Mouse (Mus musculus) hindbrain, embryonic 11.5 days (tissue): ENCODE results near the gene Fcrlb. TPM values are rescaled to one million over a fixed set of nuclear protein-coding genes. Genes with fewer than 3 reads are reported as not detected.

Experiments used
- ATAC-seq: fragments of 200-750 bp; cut with Nextera tagmentation; 2 replicates; pipeline ENCODE4 v1.8.0; 2017; ENCODE audit warnings: mild to moderate bottlenecking, moderate TSS enrichment, moderate library complexity; ENCODE audit not compliant: low FRiP score
- DNase-seq: peaks from one replicate; pipeline ENCODE4 v3.0.0-alpha.2; 2015; ENCODE audit warnings: low spot score
- H3K27ac ChIP-seq: fragments of 300-500 bp; sonication (generic); 2 replicates; pipeline ENCODE4 v1.5.1; 2014; ENCODE audit warnings: mild to moderate bottlenecking, low read depth, low read length
- H3K27me3 ChIP-seq: fragments of 300-500 bp; sonication (generic); 2 replicates; pipeline ENCODE4 v1.6.1; 2014; ENCODE audit warnings: mild to moderate bottlenecking, low read length, moderate library complexity, mixed read lengths; ENCODE audit not compliant: control insufficient read depth, insufficient read depth
- H3K36me3 ChIP-seq: fragments of 300-500 bp; sonication (generic); 2 replicates; pipeline ENCODE4 v1.6.1; 2014; ENCODE audit warnings: mild to moderate bottlenecking, low read length, moderate library complexity, mixed read lengths; ENCODE audit not compliant: control insufficient read depth, insufficient read depth
- H3K4me1 ChIP-seq: fragments of 300-500 bp; sonication (generic); replicated peaks from 2 replicates; pipeline ENCODE4 v1.6.1; 2014; ENCODE audit warnings: low read length, mixed read lengths; ENCODE audit not compliant: control insufficient read depth, insufficient read depth
- H3K4me2 ChIP-seq: fragments of 300-500 bp; sonication (generic); replicated peaks from 2 replicates; pipeline ENCODE4 v1.6.1; 2014; ENCODE audit warnings: mild to moderate bottlenecking, low read depth, low read length
- H3K4me3 ChIP-seq: fragments of 300-500 bp; sonication (generic); 2 replicates; pipeline ENCODE4 v1.5.1; 2014; ENCODE audit warnings: low read depth, low read length
- H3K9ac ChIP-seq: fragments of 300-500 bp; sonication (generic); 2 replicates; pipeline ENCODE4 v1.6.1; 2014; ENCODE audit warnings: low read depth, low read length
- H3K9me3 ChIP-seq: fragments of 300-500 bp; sonication (generic); 2 replicates; pipeline ENCODE4 v1.6.1; 2016; ENCODE audit warnings: low read length; ENCODE audit not compliant: control insufficient read depth
- WGBS: fragments of 180-500 bp; shearing (Covaris S2); extraction: QIAGEN DNeasy Blood & Tissue Kit; methylation state at CpG from one replicate; pipeline ENCODE4 v1.1.7; 2014; 5-methylcytosine and 5-hydroxymethylcytosine counted together
- polyA plus RNA-seq: library from polyadenylated mRNA; unstranded; fragments of >200 nt; fragmentation: Nextera tagmentation; extraction: Ambion mirVana; gene quantifications from 2 replicates; pipeline ENCODE4 v1.2.1, GENCODE M21; 2014

The Fcrlb gene
- polyA plus RNA-seq, 1 experiment from 2014 or later, result not detected

GRCm38 (mm10) chr1:170924485-170924884 lies 11.7 kb upstream of the Fcrlb start:
- ATAC-seq (no peak), DNase-seq (no peak)
- WGBS, result 89% methylated on average over 6 of the region's 6 CpGs
- Histone ChIP-seq H3K9me3 (no peaks in the 10 kb centered on the region), H3K4me2 (no peak overlapping the region), H3K9ac (no peak overlapping the region), H3K4me3 (no peak overlapping the region), H3K4me1 (no peaks in the 10 kb centered on the region), H3K27me3 (no peaks in the 10 kb centered on the region), H3K36me3 (no peaks in the 10 kb centered on the region), H3K27ac (no peak overlapping the region)

- Histone ChIP-seq H3K36me3 (no peaks in the 10 kb centered on the region), H3K27ac (no peak overlapping the region), H3K4me1 (no peaks in the 10 kb centered on the region), H3K9me3 (no peaks in the 10 kb centered on the region), H3K9ac (no peak overlapping the region), H3K4me2 (no peak overlapping the region), H3K27me3 (no peaks in the 10 kb centered on the region), H3K4me3 (no peak overlapping the region)
- no peak for DNase-seq
- 93% methylated on average over 8 of the region's 8 CpGs for WGBS
- ATAC-seq, result no peak
These were observed 6.6 kb upstream of the Fcrlb start for GRCm38 (mm10) chr1:170919308-170919707.

DNA sequence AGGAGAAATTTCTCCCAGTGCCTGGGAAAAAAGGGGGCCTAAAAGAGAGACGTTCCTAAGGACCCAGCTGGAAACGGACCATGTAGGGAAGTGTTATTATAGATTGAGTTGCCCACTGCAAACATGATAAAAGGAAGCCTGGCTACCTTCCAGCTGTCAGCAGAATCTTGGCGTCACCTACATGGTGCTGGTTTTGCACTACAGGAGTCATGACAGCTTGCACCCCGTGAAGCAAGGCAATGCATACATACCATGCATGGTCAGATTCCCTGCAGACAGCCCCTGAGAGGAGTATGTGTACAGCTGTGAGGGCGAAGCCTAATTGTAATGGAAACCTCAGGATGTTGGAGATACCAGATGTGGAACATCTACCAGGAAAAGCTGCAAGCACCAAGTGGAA lies 2.9 kb upstream of the Fcrlb start:
- 83% methylated on average over 5 of the region's 5 CpGs for WGBS
- no peak for DNase-seq
- no peaks in the 10 kb centered on the region for H3K4me1 ChIP-seq

DNA sequence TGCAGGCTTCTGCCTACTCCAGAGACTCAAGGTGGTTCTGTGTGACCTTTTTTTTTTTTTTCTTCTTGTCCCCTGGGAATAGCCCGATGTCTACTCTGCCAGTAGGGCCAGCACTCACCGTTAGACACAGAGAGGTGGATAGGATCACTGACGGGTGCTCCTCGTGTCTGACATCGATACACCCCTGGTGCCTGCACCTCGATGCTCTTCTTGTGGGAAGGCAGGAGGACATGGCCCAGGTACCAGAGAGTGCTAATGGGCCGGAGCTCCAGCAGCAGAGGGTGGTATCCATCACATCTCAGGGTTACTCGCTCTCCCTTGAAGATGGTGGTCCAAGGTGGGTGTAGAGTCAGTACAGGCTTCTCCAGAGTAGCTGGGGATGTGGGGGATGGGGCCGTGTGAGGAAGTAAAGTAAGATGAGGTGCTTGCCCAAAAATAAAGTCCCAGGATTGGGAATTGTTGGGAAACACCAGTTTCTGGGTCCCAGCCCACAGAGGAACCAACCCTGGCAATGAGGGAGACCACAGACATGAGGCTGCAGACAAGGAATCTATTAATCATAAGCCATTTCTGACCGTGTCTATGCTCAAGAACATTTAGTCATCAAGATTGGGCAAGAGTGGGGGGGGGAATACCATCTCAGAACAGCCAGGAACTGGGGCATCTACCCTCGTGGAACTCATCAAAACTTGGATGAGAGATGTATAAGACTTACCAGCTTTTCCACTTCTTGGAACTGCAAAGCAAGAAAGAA lies 657 bp downstream of the Fcrlb start:
- WGBS, result 80% methylated on average over 11 of the region's 11 CpGs
- 0 out of 2 replicates have a peak, but pooled peaks cover 6% of the 10 kb centered on the region for H3K4me1 ChIP-seq
- no peaks in the 10 kb centered on the region for H3K9me3 ChIP-seq
- peaks cover 22% of the 10 kb centered on the region for H3K27me3 ChIP-seq
- H3K4me2 ChIP-seq, result no peak overlapping the region
- ATAC-seq (no peak), DNase-seq (no peak)
- H3K9ac ChIP-seq, result no peak overlapping the region
- H3K4me3 ChIP-seq, result no peak overlapping the region
- no peaks in the 10 kb centered on the region for H3K36me3 ChIP-seq
- H3K27ac ChIP-seq, result no peak overlapping the region

More for the DNA sequence above, 2.9 kb upstream of the Fcrlb start:
- Histone ChIP-seq H3K9me3 (no peaks in the 10 kb centered on the region), H3K36me3 (no peaks in the 10 kb centered on the region), H3K4me3 (no peak overlapping the region), H3K27me3 (no peaks in the 10 kb centered on the region), H3K27ac (no peak overlapping the region), H3K4me2 (no peak overlapping the region), H3K9ac (no peak overlapping the region)
- ATAC-seq, result no peak

- WGBS, result 5% methylated on average over 21 of the region's 21 CpGs
- peaks cover 30% of the 10 kb centered on the region for H3K27me3 ChIP-seq
- DNase-seq (peak; percentile 51), ATAC-seq (peak; percentile 71; the same call in 1 of the 2 replicates)
- no peak overlapping the region for H3K9ac ChIP-seq
- no peaks in the 10 kb centered on the region for H3K36me3 ChIP-seq
- H3K4me1 ChIP-seq, result 0 out of 2 replicates have a peak, but pooled peaks cover 6% of the 10 kb centered on the region
- H3K27ac ChIP-seq, result no peak overlapping the region
- peak overlapping the region; percentile 96 for H3K4me2 ChIP-seq
- peak overlapping the region; percentile 58 for H3K4me3 ChIP-seq
- no peaks in the 10 kb centered on the region for H3K9me3 ChIP-seq
These were observed 4.4 kb downstream of the Fcrlb start for GRCm38 (mm10) chr1:170908341-170908740.

- DNase-seq (peak; percentile 66), ATAC-seq (peak; percentile 87)
- 0 out of 2 replicates have a peak, but pooled peaks cover 6% of the 10 kb centered on the region for H3K4me1 ChIP-seq
- peak overlapping the region; percentile 96 for H3K4me2 ChIP-seq
- H3K9ac ChIP-seq, result peak overlapping the region; percentile 56
- H3K27ac ChIP-seq, result no peak overlapping the region
- H3K27me3 ChIP-seq, result peaks cover 30% of the 10 kb centered on the region
- H3K9me3 ChIP-seq, result no peaks in the 10 kb centered on the region
- no peaks in the 10 kb centered on the region for H3K36me3 ChIP-seq
- H3K4me3 ChIP-seq, result peak overlapping the region; percentile 58
- under 1% methylated on average over 68 of the region's 71 CpGs for WGBS
These were observed 5.1 kb downstream of the Fcrlb start for GRCm38 (mm10) chr1:170907456-170908191.

DNA sequence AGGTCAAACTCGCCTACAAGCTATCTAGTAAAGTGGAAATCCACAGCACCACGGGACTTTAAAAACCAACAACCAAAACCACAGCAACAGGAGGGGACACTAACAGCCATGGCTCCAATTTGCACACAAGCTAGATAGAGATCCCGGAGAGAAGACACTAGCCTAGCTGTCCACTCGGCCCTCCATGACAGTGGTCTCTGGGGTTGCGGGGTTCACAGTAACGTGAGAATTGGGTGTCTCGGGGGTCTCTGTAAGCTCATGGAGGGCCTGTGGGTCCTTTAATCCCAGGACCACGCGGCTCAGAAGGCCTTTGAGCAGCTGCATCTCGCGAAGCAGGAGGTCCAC lies 5.7 kb downstream of the Fcrlb start:
- H3K27me3 ChIP-seq, result peaks cover 30% of the 10 kb centered on the region
- DNase-seq (no peak), ATAC-seq (no peak; the same call in 1 of the 2 replicates)
- H3K4me3 ChIP-seq, result peak overlapping the region; percentile 58
- WGBS, result 22% methylated on average over 11 of the region's 11 CpGs
- peak overlapping the region; percentile 96 for H3K4me2 ChIP-seq
- 0 out of 2 replicates have a peak, but pooled peaks cover 6% of the 10 kb centered on the region for H3K4me1 ChIP-seq
- H3K36me3 ChIP-seq, result no peaks in the 10 kb centered on the region
- peak overlapping the region; percentile 56; the same call in 1 of the 2 replicates for H3K9ac ChIP-seq
- no peak overlapping the region for H3K27ac ChIP-seq
- H3K9me3 ChIP-seq, result no peaks in the 10 kb centered on the region

GRCm38 (mm10) chr1:170903485-170903884 lies 9.3 kb downstream of the Fcrlb start:
- Histone ChIP-seq H3K27me3 (peaks cover 22% of the 10 kb centered on the region), H3K27ac (no peak overlapping the region), H3K4me1 (0 out of 2 replicates have a peak, but pooled peaks cover 5% of the 10 kb centered on the region), H3K9me3 (no peaks in the 10 kb centered on the region), H3K9ac (no peak overlapping the region), H3K36me3 (no peaks in the 10 kb centered on the region), H3K4me3 (no peak overlapping the region), H3K4me2 (no peak overlapping the region)
- 81% methylated on average over 5 of the region's 5 CpGs for WGBS
- no peak for DNase-seq
- ATAC-seq, result no peak
